Mouse (Mus musculus): ENCODE results near the gene Hist1h2be.
"Not testable (repeated sequence)": the region's sequence is repeated elsewhere in the genome, so short reads cannot be mapped to it uniquely, and the experiment has no call there.

Hist1h2be gene

DNA sequence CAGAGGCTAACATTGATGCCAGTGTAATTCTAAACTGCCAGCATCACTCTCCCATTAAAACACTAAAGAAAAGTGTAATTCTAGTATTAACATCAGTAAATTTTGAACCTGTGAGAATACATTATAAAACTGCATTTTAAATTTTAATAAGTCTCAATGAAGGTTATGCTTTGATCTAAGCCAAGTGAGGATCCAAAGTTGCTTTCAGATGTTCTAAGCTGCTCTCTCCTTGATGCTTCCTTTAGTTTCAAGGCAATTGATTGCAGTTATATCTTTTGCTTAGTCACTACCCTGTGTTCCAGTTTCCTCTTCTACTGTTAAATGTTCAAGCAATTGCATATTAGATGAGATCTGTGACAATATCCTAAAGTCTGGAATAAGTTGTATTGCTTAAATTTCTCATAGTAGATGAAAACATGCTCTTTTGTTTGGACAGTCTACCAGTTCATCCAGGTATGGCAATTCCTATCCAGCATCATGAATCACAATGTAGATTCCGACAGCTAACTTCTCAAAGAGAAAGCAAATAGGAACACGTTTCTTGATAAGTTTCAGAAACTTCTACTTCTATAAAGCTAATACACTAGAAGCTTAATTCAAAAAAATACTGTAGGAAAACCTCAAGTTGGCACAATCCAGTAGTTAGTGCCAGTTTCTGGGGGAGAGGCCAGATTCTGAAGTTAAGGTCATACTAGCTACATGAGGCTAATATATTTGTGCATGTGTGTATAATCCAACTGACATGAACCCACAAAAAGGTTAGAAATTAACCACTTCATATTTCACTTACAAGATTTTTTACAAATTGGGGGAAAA is 48.5 kb downstream of the Hist1h2be start:
- DNase-seq, result no peak

DNA sequence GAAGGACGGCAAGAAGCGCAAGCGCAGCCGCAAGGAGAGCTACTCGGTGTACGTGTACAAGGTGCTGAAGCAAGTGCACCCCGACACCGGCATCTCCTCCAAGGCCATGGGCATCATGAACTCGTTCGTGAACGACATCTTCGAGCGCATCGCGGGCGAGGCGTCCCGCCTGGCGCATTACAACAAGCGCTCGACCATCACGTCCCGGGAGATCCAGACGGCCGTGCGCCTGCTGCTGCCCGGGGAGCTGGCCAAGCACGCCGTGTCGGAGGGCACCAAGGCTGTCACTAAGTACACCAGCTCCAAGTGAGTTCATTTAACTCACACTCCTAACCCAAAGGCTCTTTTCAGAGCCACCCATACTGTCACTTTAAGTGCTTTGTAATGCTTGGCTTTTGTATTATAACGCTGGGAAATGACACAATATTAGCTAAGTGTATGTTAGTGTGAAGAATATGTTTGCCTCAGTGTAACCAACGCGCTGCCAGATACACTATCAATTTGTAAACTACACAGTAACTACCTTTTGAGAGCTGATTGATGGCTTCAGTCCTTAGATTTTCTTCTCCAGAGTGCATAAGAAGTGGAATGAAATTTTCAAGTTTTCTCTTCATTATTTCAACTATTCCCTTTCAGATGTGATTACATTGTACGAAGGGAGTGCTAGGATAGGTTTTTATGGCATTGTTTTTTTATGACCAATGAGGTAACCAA is 49.3 kb downstream of the Hist1h2be start:
- not testable (repeated sequence) for DNase-seq

DNA sequence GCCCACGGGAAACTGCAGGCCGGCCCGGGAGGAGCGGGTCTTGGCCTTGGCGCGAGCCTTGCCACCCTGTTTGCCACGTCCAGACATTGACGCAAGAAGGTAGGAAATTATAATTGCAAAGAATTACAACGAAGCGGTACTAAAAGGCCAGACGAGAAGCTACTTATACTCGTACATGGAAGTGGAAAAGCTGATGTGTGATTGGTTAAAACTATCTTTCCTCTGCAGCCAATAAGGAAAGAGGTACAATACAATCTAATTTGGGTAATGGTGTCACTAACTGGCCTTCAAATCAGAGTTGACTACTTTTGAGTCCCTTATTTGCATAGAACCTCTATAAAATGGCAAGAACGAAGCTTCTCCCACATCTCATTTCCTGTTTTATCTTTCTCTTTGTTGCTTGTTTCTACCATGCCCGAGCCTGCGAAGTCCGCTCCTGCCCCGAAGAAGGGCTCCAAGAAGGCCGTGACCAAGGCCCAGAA is 49.9 kb downstream of the Hist1h2be start, which contains the start of the genes Hist1h2ae and Hist1h2bg:
Gene Hist1h2ae, minus strand, starts transcription at position 199 of the 482 bp plus-strand sequence.
Gene Hist1h2bg, plus strand, starts transcription at position 375 of the 482 bp plus-strand sequence.
- peak; percentile 69 for DNase-seq

DNA sequence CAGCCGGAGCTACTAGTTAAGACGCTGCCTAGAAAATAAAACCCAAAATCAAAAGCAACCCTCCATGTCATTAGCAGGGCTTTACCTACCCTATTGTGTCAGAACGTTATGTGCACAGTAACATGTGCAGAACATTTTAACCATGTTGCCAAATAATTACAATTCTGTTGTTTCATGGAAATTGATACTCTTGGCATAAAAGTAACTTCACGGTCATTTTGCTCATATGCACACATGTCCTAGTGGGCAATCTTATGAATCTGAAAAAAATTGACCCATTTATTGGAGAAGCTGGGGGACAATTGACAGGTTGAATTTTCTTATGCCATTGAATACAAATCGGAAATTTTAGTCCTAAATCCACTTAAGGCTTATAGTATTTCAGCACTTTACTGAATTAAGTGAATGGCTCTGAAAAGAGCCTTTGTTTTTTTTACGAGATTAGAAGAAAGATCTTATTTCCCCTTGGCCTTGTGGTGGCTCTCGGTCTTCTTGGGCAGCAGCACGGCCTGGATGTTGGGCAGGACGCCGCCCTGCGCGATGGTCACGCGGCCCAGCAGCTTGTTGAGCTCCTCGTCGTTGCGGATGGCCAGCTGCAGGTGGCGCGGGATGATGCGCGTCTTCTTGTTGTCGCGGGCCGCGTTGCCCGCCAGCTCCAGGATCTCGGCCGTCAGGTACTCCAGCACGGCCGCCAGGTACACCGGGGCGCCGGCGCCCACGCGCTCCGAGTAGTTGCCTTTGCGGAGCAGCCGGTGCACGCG is 50.5 kb downstream of the Hist1h2be start:
- not testable (repeated sequence) for DNase-seq

DNA sequence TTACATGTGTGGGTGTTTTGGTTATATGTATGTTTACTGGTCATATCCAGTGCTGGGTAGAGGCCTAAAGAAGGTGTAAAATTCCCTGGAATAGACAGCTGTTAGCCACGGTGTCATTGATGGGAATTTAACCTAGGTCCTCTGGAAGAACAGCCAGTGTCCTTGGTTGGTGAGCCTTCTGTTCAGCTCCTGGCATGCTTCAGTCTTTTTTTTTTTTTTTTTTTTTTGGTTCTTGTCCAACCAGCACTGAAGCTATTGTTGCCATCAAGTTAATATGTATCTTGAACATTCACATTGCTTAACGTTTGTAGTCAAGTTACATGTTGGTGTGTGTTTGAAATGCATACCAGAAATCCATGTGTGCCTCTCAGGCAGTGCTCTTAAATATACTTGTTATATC is 56.4 kb downstream of the Hist1h2be start:
- no peak for DNase-seq

DNA sequence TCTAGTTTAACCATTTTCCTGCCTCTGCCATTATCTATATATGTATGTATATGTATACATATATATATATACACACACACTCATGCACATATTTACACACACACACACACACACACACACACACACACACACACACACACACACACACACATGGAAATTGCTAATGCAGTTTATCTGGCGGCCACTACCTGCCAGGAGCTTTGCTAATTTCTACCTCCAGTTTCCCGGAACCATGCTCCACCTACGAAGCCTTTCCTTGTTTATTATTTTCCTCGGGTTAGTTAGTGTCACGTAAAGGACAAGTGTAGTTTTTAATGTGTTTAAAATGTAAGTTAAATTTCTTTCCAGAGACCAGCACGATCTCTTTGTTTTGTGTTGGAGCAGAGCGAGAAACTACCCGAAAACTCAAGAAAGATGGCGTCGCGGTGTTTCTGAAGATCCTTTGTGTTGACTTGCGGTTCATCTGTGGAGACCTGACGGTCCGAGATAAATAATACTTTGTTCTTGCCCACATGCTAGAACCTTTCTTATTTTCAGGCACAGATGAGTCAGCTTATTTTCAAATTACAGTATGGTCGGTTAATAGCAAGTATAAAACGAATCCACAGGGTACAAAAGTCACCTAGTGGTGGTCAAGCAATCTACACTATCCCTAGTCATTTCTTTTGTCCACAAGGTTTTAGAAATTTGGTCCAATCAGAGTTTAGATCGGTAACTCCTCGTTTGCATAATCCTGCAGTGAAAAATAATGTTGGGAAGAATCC is 58.0 kb downstream of the Hist1h2be start:
- peak; percentile 51 for DNase-seq

DNA sequence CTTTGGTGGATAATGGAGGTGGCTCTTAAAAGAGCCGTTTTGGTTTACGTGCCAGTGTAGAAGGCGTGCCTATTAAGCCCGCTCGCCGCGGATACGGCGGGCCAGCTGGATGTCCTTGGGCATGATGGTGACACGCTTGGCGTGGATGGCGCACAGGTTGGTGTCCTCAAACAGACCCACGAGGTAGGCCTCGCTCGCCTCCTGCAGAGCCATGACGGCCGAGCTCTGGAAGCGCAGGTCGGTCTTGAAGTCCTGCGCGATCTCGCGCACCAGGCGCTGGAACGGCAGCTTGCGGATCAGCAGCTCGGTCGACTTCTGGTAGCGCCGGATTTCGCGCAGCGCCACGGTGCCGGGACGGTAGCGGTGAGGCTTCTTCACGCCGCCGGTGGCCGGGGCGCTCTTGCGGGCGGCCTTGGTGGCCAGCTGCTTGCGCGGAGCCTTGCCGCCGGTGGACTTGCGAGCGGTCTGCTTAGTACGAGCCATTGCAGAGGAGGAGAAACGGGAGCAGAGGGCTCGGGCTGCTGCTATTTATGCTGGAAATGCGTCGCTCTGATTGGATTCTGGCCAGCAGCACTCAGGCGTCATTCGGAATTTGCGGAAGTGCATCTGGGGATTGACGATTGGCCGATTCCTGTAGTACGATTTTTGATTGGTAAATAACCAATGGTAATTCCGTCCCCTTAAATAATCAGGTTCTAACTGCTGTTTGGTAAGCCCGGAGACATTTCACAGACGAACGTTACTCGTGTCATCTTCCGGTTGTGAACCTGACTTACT is 58.9 kb downstream of the Hist1h2be start, which contains the start of gene Hist1h3e:
Gene Hist1h3e, minus strand, starts transcription at position 487 of the 777 bp plus-strand sequence.
- peak; percentile 95 for DNase-seq

DNA sequence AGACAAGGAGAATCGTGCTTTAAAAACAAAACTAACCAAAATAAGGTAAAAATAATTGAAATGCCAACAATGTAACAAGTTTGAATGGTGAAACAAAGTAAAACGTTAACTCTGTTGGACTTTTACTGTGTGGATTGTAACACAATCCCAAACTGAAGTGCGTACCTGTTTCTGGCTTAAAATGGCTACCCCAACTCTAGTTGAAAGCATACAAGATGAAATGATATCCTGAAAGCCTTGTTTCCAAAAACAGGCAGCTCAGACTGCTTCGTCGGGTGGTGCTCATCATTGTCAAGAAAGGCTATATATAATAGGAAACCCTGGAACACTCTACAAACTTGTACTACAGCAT is 59.4 kb downstream of the Hist1h2be start:
- DNase-seq, result not testable (repeated sequence)

DNA sequence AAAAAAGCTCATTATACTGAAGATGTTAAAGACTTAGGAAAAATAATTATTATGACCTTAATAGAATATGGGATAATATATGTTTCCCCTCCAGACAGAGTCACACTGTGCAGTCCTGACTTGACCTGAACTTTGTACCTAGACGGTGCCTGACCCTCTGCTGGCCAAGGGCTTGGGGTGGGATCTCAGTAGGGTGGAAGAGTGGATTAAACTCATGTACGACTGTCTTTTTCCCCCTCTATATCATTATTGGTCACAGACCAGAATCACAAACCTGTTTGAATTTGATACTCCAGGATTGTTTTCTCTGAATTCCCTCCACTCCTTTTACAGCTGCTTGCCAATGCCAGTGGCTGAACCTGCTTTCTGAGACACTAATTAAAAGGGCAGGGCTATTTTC is 60.2 kb downstream of the Hist1h2be start:
- not testable (repeated sequence) for DNase-seq

DNA sequence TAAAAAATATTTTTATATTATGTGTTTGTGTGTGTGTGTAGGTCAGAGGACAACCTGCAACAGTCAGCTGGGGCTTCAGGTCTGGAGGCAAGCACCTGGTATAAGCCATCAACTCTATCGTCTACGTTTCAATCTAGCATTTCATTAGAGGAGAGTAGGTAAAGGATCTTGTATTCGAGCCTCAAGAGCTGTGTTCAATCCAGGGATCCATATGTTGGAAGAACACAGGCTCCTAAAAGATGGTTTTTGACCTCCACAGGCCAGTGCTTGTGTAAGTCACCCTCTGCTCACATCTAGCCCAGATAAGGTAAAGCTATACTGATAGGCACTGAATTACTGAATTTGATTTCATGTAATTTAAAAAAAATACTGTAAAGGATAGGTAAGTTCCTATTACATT is 64.0 kb downstream of the Hist1h2be start:
- DNase-seq, result no peak

DNA sequence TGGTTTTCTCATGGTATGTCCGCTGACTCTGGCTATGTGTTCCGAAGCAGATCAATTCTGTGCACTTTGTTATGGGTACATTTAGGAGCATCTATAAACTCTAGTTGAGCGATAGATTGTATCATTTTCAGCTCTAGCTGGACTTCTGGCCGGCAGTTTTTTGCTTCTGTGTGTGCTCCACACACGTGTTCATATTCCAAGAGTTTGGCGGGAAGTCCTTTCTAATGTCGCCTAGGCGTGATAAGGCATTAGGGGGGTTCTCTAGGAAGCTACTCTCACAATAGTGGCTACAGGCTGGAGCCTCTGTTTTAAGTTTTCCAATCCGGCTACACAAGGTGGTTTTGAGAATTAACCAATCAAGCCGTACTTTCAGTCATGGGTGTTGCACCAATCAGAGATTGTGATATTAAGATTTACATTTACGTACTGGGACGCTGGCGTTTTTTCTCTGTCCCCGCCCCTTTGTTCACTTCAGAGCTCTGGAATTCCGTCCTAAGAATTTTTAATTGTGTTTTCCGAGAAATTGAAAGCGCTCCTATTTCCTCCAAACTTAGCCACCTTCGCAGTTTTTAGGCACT is 65.0 kb downstream of the Hist1h2be start:
- peak; percentile 85 for DNase-seq

DNA sequence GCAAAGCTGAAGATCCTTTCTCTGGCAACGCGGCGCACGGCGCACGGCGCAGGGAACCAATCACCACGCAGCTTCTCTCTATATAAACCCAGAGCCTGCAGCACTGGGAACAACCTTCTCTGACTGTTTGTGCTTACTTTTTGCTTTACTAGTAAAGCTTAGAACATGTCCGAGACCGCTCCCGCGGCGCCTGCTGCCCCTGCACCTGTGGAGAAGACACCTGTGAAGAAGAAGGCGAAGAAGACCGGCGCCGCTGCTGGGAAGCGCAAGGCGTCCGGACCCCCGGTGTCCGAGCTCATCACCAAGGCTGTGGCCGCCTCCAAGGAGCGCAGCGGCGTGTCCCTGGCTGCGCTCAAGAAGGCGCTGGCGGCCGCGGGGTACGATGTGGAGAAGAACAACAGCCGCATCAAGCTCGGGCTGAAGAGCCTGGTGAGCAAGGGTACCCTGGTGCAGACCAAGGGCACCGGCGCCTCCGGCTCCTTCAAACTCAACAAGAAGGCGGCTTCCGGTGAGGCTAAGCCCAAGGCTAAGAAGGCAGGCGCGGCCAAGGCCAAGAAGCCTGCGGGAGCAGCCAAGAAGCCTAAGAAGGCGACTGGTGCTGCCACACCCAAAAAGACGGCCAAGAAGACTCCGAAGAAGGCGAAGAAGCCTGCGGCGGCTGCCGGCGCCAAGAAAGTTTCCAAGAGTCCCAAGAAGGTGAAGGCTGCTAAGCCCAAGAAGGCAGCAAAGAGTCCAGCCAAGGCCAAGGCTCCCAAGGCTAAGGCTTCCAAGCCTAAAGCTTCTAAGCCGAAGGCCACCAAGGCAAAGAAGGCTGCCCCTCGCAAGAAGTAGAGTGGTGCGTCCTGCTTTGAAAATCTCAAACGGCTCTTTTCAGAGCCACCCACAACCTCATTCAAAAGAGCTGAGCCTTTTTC is 65.7 kb downstream of the Hist1h2be start:
- peak; percentile 83 for DNase-seq

DNA sequence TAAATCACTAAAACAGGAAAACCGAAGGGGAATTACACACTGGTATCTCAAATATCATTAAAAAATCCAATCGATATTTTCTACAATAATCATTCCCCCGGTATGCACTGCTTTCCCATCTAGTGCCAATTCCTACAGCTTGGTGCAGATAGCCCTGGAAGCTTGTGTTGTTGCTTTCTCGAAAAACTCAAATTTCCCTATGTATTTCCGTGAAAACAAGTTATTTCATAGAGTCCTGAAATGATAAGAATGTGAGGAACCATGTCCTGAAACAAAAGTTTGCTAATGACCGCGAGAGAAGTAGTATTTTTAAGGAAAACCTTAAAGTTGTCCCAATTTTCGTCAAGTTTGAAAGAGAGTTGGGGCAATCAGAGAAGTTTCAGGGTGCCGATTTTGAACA is 66.5 kb downstream of the Hist1h2be start:
- DNase-seq, result no peak

DNA sequence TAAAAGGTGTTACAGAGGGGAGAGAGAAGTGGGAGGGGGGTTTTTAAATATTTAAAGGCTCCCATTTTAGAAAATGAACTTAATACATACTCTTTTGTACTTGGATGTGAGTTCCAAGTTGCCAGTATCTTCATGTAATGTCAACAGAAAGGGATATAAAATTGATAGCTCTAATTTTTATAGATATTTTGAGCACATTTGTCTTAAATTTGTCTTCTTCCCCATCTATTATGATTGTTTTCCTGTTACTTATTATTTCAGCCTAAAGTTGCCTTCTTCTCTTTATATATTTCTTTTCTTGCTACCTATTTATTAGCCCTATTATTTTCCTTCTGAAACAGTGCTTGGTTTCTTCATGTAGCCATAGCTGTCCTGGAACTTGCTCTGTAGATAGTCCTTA is 68.0 kb downstream of the Hist1h2be start, which contains the start of gene Hist1h1d:
Gene Hist1h1d, plus strand, starts transcription at position 301 of the 400 bp plus-strand sequence.
- no peak for DNase-seq

DNA sequence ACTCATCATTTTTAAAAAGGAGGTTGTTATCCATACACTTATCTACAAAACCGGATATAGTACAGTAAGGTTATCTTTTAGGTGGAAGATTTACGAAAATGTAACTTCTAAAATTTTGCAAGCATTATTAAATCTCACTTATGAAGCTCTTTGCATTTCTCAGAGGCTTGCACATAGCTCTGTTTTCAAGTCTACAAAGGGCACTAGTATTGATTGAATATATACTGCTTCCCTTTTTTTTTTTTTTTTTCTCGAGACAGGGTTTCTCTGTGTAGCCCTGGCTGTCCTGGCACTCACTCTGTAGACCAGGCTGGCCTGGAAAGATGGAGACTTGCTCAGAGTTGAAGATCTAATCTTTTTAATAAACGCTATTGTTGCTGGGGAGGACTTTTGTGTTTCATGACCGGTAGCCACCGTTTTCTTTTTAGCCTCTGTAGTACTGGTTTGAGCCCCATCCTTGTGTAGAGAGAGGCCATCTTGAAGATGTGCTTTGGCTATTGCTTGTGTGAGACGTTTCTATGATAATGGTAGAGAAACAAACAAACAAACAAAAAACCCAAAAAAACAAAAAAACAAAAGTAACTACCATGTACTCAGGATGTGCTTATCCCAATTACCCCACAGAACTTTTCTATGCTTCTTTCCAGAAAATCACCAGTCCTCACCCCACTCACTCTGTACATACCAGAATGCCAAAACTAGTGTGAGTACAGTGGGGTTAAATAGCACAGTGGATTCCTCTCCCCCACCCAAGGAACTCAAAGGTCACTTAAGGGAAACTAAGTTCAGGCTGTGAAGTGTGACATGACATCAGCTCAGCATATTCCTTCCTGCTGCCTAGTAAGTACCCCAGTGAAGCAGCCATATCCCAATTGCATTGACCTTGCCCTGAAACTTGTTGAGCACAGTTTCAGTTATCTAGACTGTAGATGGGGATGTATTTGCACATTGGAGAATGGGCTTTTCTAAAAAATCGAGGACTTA is 68.7 kb downstream of the Hist1h2be start:
- no peak for DNase-seq

DNA sequence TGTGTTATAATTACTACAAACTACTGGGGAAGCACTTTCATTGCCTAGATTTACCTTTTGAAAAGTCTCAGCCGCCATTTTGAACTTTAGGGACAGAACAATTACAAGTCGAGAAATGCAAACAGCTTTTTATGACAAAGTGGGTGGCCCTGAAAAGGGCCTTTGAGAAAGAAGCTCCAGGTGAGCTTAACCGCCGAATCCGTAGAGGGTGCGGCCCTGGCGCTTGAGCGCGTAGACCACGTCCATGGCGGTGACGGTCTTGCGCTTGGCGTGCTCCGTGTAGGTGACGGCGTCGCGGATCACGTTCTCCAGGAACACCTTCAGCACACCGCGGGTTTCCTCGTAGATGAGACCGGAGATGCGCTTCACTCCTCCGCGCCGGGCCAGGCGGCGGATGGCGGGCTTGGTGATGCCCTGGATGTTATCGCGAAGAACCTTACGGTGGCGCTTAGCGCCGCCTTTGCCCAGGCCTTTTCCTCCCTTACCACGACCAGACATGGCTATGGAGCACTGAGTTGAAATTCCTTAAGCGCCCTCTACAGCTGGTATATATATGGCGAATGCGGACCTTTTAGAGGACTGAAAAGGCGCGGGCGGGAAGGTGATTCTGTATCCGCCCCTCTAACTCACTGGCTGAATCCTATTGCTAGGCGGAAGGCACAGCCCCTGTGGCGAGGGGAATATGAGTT is 69.6 kb downstream of the Hist1h2be start, which contains the start of gene Hist1h4f:
Gene Hist1h4f, minus strand, starts transcription at position 503 of the 689 bp plus-strand sequence.
- DNase-seq, result peak; percentile 91

DNA sequence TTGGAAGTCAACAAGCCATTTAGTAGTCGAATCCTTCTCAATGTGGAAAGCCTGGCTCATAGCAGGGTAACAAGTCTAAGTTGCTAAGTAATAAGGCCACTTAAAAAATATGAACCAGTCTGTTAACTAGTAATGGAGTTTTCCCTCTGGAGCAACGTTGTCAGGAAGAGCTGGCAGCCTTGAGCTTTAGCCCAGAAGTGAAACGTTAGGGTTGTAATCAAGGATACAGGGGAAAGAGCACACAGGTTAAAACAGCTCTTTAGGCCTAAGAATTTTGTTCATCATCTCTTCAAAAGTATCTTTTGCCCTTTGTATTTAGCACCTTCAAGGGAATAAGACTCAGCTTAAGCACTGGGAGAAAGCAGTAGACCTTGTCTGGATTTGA is 70.2 kb downstream of the Hist1h2be start:
- DNase-seq, result no peak

DNA sequence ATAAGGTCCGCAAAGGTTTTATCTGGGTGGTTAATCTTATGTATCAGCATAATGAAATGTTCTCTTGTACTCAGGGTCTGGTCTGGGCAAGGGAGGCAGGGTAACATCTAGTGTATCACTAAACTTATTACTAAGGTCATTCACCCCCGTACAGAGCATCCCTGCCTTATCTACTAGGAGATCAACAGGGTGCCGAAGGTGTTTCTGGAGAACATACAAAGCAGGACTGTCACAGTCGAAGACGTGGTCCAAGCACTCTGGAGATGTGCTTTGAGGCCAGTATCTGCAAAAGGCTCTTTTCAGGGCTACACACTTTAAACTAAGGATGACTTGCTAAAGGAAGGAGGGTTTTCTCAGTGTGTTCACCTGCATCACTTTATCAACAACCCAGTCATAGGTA is 74.2 kb downstream of the Hist1h2be start:
- no peak for DNase-seq
